Mouse (Mus musculus): Measurements from ENCODE around the gene Lypd6b. TPM values are rescaled to one million over a fixed set of nuclear protein-coding genes. Genes with fewer than 3 reads are reported as not detected.

Gene Lypd6b
- total RNA-seq (2014; fragmentation: Nextera tagmentation) (not detected in 2 replicates), total RNA-seq (2017) (0.16 TPM in 1 of 2 replicates, not detected in the other), polyA plus RNA-seq (2012) (not detected in 2 replicates)

DNA sequence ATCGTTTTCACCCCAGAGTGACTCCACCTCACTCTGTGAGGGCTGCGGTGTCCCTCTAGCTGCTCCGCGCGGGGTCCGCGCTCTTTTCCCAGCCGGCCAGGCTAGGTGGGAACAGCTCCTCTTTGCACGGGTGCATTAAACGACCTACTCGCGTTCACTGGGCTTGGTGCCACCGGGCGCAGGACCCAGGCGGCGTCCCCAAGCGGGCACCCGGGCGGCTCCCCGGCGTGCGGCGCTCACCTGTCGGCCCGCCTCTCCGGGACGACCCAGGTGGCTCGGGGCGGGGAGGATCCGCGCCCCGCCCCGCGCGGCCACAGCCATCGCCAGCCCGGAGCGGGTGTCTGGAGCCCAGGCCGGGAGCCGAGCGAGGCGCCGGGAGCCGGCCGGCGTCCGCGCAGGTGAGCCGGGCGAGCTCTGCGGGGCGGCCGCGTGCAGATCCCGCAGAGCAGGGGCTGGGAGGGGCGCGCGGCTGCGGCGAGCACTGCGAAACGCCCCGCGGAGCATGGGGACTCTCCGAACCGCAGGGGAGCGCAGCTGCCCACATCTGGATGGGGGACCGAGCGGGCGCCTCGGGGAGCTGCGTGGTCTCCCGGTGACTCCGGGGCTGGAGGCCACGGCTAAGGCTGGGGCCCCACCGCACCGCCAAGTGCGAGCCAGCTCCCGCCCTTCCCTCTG, at the start of gene Lypd6b:
Gene Lypd6b (plus strand): TSS at position 313 of the 675 bp plus-strand sequence.
- Histone ChIP-seq H3K27me3 (ENCODE audit: insufficient read depth, low read length) (no peaks in the 10 kb centered on the region), H3K4me3 (ENCODE audit: low read depth, low read length) (no peak within 1 kb of the TSS), H3K9me3 (replicated peaks) (peaks cover 28% of the 10 kb centered on the region), H3K4me1 (ENCODE audit: insufficient read depth, low read depth, low read length) (no peaks in the 10 kb centered on the region), H3K36me3 (replicated peaks) (no peaks in the 10 kb centered on the region)
- no peak for DNase-seq (ENCODE audit: low spot score)
- no peak for TF ChIP-seq POLR2AphosphoS5 (IDR thresholded peaks at IDR 0.05; ENCODE audit: insufficient replicate concordance, low read depth, low read length)
- no peak for TF ChIP-seq CTCF (IDR thresholded peaks at IDR 0.05; ENCODE audit: low read depth, low read length)
- TF ChIP-seq TAL1 (conservative IDR thresholded peaks at IDR 0.05; ENCODE audit: low read depth, low read length), result no peak
- TF ChIP-seq GATA2 (IDR thresholded peaks at IDR 0.05; ENCODE audit: borderline replicate concordance, low read depth, low read length), result no peak
- TF ChIP-seq GATA1 (IDR thresholded peaks at IDR 0.05; ENCODE audit: borderline replicate concordance, low read length), result no peak
- no peak for ATAC-seq (ENCODE audit: extremely low read depth, insufficient number of reproducible peaks, low FRiP score, poor library complexity, severe bottlenecking)

GRCm38 (mm10) chr2:49739046-49739445, 48.4 kb upstream of the Lypd6b start:
- no peak for TF ChIP-seq GATA2 (IDR thresholded peaks at IDR 0.05; ENCODE audit: borderline replicate concordance, low read depth, low read length)
- TF ChIP-seq GATA1 (IDR thresholded peaks at IDR 0.05; ENCODE audit: borderline replicate concordance, low read length), result no peak
- no peak for TF ChIP-seq CTCF (IDR thresholded peaks at IDR 0.05; ENCODE audit: low read depth, low read length)
- TF ChIP-seq TAL1 (conservative IDR thresholded peaks at IDR 0.05; ENCODE audit: low read depth, low read length), result no peak
- no peak for TF ChIP-seq POLR2AphosphoS5 (IDR thresholded peaks at IDR 0.05; ENCODE audit: insufficient replicate concordance, low read depth, low read length)
- Histone ChIP-seq H3K36me3 (replicated peaks) (no peaks in the 10 kb centered on the region), H3K4me3 (ENCODE audit: low read depth, low read length) (no peak overlapping the region), H3K9me3 (replicated peaks) (no peaks in the 10 kb centered on the region), H3K27me3 (ENCODE audit: insufficient read depth, low read length) (peaks cover 14% of the 10 kb centered on the region), H3K4me1 (ENCODE audit: insufficient read depth, low read depth, low read length) (peaks cover 7% of the 10 kb centered on the region)
- DNase-seq (ENCODE audit: low spot score) (no peak), ATAC-seq (ENCODE audit: extremely low read depth, insufficient number of reproducible peaks, low FRiP score, poor library complexity, severe bottlenecking) (no peak)

GRCm38 (mm10) chr2:49741026-49741425, 46.5 kb upstream of the Lypd6b start:
- Histone ChIP-seq H3K9me3 (replicated peaks) (no peaks in the 10 kb centered on the region), H3K27me3 (ENCODE audit: insufficient read depth, low read length) (peaks cover 16% of the 10 kb centered on the region), H3K4me3 (ENCODE audit: low read depth, low read length) (no peak overlapping the region), H3K4me1 (ENCODE audit: insufficient read depth, low read depth, low read length) (no peaks in the 10 kb centered on the region; the same call in 1 of the 2 replicates), H3K36me3 (replicated peaks) (no peaks in the 10 kb centered on the region)
- no peak for ATAC-seq (ENCODE audit: extremely low read depth, insufficient number of reproducible peaks, low FRiP score, poor library complexity, severe bottlenecking)
- TF ChIP-seq GATA1 (IDR thresholded peaks at IDR 0.05; ENCODE audit: borderline replicate concordance, low read length) (no peak), POLR2AphosphoS5 (IDR thresholded peaks at IDR 0.05; ENCODE audit: insufficient replicate concordance, low read depth, low read length) (no peak), GATA2 (IDR thresholded peaks at IDR 0.05; ENCODE audit: borderline replicate concordance, low read depth, low read length) (no peak), CTCF (IDR thresholded peaks at IDR 0.05; ENCODE audit: low read depth, low read length) (no peak), TAL1 (conservative IDR thresholded peaks at IDR 0.05; ENCODE audit: low read depth, low read length) (no peak)
- no peak for DNase-seq (ENCODE audit: low spot score)

DNA sequence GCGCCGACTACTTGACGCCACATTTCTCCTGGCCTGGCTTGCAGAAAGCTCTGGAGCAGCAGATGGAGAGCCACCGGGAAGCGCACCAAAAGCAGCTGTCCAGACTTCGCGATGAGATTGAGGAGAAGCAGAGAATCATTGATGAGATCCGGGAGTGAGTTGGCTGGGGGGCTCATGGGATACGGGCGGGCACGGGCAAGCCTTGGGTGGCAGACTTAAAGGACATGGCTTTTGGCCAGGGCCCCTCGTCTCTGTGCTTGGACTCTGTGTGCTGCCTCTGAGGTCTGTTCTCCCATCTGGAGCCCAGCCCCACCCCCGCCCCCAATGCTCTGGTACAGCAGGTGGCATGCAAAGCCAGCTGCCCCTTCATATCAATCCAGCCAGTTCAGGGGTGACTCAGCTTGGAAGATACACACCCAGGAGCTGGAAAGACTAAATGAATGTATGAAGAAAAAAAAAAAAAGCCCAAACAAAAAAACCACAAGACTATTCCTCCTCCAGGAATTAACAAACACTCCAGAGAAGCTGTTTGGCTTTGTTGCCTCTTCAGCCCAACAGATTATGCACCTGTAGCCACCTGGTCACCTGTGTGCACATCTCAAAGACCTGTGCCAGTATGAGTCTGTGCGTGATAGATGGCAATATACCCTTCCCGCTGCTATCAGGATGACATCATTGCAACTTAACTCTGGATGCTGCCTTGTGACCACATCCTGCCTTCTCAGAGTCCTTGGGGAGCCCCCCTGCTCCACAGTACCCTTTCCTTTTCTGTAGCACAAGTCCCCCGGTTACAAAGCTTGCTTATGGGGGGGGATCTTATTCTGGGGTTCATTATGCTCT, 45.4 kb upstream of the Lypd6b start:
- TF ChIP-seq GATA1 (IDR thresholded peaks at IDR 0.05; ENCODE audit: borderline replicate concordance, low read length) (no peak), GATA2 (IDR thresholded peaks at IDR 0.05; ENCODE audit: borderline replicate concordance, low read depth, low read length) (no peak), POLR2AphosphoS5 (IDR thresholded peaks at IDR 0.05; ENCODE audit: insufficient replicate concordance, low read depth, low read length) (no peak), TAL1 (conservative IDR thresholded peaks at IDR 0.05; ENCODE audit: low read depth, low read length) (no peak), CTCF (IDR thresholded peaks at IDR 0.05; ENCODE audit: low read depth, low read length) (no peak)
- H3K36me3 ChIP-seq (replicated peaks), result no peaks in the 10 kb centered on the region
- no peak overlapping the region for H3K4me3 ChIP-seq (ENCODE audit: low read depth, low read length)
- no peaks in the 10 kb centered on the region for H3K9me3 ChIP-seq (replicated peaks)
- no peaks in the 10 kb centered on the region; the same call in 1 of the 2 replicates for H3K4me1 ChIP-seq (ENCODE audit: insufficient read depth, low read depth, low read length)
- DNase-seq (ENCODE audit: low spot score) (no peak), ATAC-seq (ENCODE audit: extremely low read depth, insufficient number of reproducible peaks, low FRiP score, poor library complexity, severe bottlenecking) (no peak)
- H3K27me3 ChIP-seq (ENCODE audit: insufficient read depth, low read length), result peaks cover 16% of the 10 kb centered on the region

- H3K36me3 ChIP-seq (replicated peaks), result no peaks in the 10 kb centered on the region
Measured at GRCm38 (mm10) chr2:49742919-49743318, 44.6 kb upstream of the Lypd6b start.

GRCm38 (mm10) chr2:49743775-49744174, 43.7 kb upstream of the Lypd6b start:
- TF ChIP-seq TAL1 (conservative IDR thresholded peaks at IDR 0.05; ENCODE audit: low read depth, low read length) (no peak), CTCF (IDR thresholded peaks at IDR 0.05; ENCODE audit: low read depth, low read length) (no peak), GATA2 (IDR thresholded peaks at IDR 0.05; ENCODE audit: borderline replicate concordance, low read depth, low read length) (no peak), GATA1 (IDR thresholded peaks at IDR 0.05; ENCODE audit: borderline replicate concordance, low read length) (no peak), POLR2AphosphoS5 (IDR thresholded peaks at IDR 0.05; ENCODE audit: insufficient replicate concordance, low read depth, low read length) (no peak)
- no peaks in the 10 kb centered on the region for H3K4me1 ChIP-seq (ENCODE audit: insufficient read depth, low read depth, low read length)
- no peaks in the 10 kb centered on the region for H3K9me3 ChIP-seq (replicated peaks)
- ATAC-seq (ENCODE audit: extremely low read depth, insufficient number of reproducible peaks, low FRiP score, poor library complexity, severe bottlenecking) (no peak), DNase-seq (ENCODE audit: low spot score) (no peak)
- H3K27me3 ChIP-seq (ENCODE audit: insufficient read depth, low read length), result peaks cover 10% of the 10 kb centered on the region
- no peaks in the 10 kb centered on the region for H3K36me3 ChIP-seq (replicated peaks)
- H3K4me3 ChIP-seq (ENCODE audit: low read depth, low read length), result no peak overlapping the region

More at GRCm38 (mm10) chr2:49742919-49743318, 44.6 kb upstream of the Lypd6b start:
- TF ChIP-seq GATA2 (IDR thresholded peaks at IDR 0.05; ENCODE audit: borderline replicate concordance, low read depth, low read length) (no peak), TAL1 (conservative IDR thresholded peaks at IDR 0.05; ENCODE audit: low read depth, low read length) (no peak), POLR2AphosphoS5 (IDR thresholded peaks at IDR 0.05; ENCODE audit: insufficient replicate concordance, low read depth, low read length) (no peak), GATA1 (IDR thresholded peaks at IDR 0.05; ENCODE audit: borderline replicate concordance, low read length) (no peak), CTCF (IDR thresholded peaks at IDR 0.05; ENCODE audit: low read depth, low read length) (no peak)
- Histone ChIP-seq H3K4me3 (ENCODE audit: low read depth, low read length) (no peak overlapping the region), H3K9me3 (replicated peaks) (no peaks in the 10 kb centered on the region), H3K4me1 (ENCODE audit: insufficient read depth, low read depth, low read length) (no peaks in the 10 kb centered on the region), H3K27me3 (ENCODE audit: insufficient read depth, low read length) (peaks cover 12% of the 10 kb centered on the region)
- ATAC-seq (ENCODE audit: extremely low read depth, insufficient number of reproducible peaks, low FRiP score, poor library complexity, severe bottlenecking) (no peak), DNase-seq (ENCODE audit: low spot score) (no peak)

All from G1E (cell line).